Mouse (Mus musculus): ENCODE measurements around the gene Nle1. TPM values are rescaled to one million over a fixed set of nuclear protein-coding genes. Genes with fewer than 3 reads are reported as not detected.

The Nle1 gene
- total and polyA plus RNA-seq, 2 experiments from 2014 or later = 28.7 to 30.1 TPM

DNA sequence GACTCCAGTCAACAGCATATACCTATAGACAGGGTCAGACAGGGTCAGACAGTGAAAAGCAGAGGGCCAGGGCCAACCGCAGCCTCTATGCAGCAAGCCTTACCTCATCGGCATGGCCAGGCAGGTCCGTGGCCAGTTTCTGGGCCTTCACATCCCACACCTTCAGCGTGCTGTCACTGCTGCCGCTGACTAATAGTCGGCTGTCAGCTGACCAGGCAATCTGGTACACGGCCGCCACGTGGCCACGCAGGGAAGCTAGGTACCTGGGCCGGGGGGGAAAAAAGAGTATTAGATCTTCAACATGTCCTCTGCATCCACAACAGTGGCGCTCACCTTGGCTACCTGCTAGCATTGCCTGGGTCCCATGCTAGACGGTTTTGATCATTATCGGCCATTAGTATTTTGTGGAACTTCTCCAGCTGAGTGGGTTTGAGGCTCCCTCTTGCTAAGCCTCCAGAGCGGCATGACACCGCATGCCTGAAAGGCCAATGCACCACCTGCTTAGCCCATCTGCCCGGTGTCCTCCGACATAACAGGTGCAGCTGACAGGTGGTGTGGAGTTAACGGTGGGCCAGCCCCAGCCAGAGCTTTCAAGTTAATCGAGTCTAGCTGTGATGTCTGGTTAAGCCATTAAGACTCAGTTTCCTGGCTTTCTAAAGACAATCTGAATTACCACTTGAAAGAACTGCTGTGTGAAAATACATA lies 6.5 kb downstream of the Nle1 start:
- H3K27me3 ChIP-seq (ENCODE audit: insufficient read depth, low read length) = no peaks in the 10 kb centered on the region
- 94% methylated on average over 20 of the region's 20 CpGs for WGBS
- no peak overlapping the region for H3K4me3 ChIP-seq (ENCODE audit: low read depth, low read length)
- no peak for TF ChIP-seq CTCF (IDR thresholded peaks at IDR 0.05)
- no peak overlapping the region for H3K4me2 ChIP-seq (ENCODE audit: low read depth, low read length, poor library complexity, severe bottlenecking)
- no peaks in the 10 kb centered on the region for H3K4me1 ChIP-seq (ENCODE audit: insufficient read depth, low read length)
- DNase-seq (ENCODE audit: low spot score) (no peak), ATAC-seq (ENCODE audit: low FRiP score) (no peak)
- peaks cover 68% of the 10 kb centered on the region for H3K36me3 ChIP-seq (ENCODE audit: insufficient read depth, low read length)
- H3K27ac ChIP-seq (ENCODE audit: low read depth, low read length) = no peak overlapping the region
- H3K9me3 ChIP-seq (ENCODE audit: low read length) = no peaks in the 10 kb centered on the region
- H3K9ac ChIP-seq (replicated peaks; ENCODE audit: low read length, poor library complexity, severe bottlenecking) = no peak overlapping the region

DNA sequence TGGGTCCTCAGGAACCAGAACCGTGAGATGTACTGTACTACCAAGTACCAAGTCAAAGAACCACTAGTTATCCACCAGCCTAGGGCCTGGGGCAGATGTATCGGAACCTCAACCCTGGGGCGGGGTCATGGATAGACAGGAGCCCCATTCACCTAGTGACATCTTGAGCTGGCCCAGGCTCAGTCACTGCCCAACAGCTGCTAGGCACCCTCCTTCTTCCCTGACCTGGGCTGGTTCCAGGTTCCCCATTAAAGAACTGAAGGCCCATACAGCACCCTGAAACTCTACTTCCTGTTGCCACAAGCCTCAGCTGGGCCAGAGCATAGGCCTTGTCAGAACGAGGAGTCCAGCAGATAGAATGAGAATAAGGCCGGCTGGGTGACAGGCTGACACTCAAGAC lies 8.5 kb downstream of the Nle1 start:
- no peak overlapping the region for H3K27ac ChIP-seq (ENCODE audit: low read depth, low read length)
- no peaks in the 10 kb centered on the region for H3K27me3 ChIP-seq (ENCODE audit: insufficient read depth, low read length)
- peaks cover 53% of the 10 kb centered on the region for H3K36me3 ChIP-seq (ENCODE audit: insufficient read depth, low read length)
- H3K9me3 ChIP-seq (ENCODE audit: low read length) = no peaks in the 10 kb centered on the region
- no peak overlapping the region for H3K9ac ChIP-seq (replicated peaks; ENCODE audit: low read length, poor library complexity, severe bottlenecking)
- H3K4me1 ChIP-seq (ENCODE audit: insufficient read depth, low read length) = no peaks in the 10 kb centered on the region
- 97% methylated on average over 5 of the region's 5 CpGs for WGBS
- no peak for ATAC-seq (ENCODE audit: low FRiP score)
- DNase-seq (ENCODE audit: low spot score) = no peak
- no peak overlapping the region for H3K4me2 ChIP-seq (ENCODE audit: low read depth, low read length, poor library complexity, severe bottlenecking)
- TF ChIP-seq CTCF (IDR thresholded peaks at IDR 0.05) = no peak
- no peak overlapping the region for H3K4me3 ChIP-seq (ENCODE audit: low read depth, low read length)

DNA sequence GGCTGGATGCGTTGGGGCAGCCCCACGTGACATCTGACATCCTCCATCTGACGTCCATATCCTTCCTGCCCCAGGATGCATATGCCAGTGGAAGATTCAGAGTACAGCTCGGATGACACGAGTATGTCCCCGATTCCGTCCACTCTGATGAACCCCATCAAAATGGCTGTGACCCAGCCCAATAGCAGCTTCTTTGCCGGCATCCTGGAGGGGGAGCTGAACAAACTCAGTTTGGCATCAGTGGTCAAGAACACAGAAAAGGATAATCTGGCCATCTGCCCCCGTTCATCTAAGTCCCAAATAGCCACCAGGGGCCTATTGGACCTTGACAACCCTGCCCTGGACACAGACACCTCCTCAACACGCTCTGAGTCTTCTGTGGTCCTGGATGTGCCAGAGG lies 10.7 kb downstream of the Nle1 start:
- H3K27ac ChIP-seq (ENCODE audit: low read depth, low read length) = no peak overlapping the region
- no peak overlapping the region for H3K4me3 ChIP-seq (ENCODE audit: low read depth, low read length)
- DNase-seq (ENCODE audit: low spot score) = no peak
- no peaks in the 10 kb centered on the region for H3K9me3 ChIP-seq (ENCODE audit: low read length)
- TF ChIP-seq CTCF (IDR thresholded peaks at IDR 0.05) = no peak
- H3K4me1 ChIP-seq (ENCODE audit: insufficient read depth, low read length) = no peaks in the 10 kb centered on the region
- no peak overlapping the region for H3K4me2 ChIP-seq (ENCODE audit: low read depth, low read length, poor library complexity, severe bottlenecking)
- 81% methylated on average over 10 of the region's 10 CpGs for WGBS
- H3K27me3 ChIP-seq (ENCODE audit: insufficient read depth, low read length) = no peaks in the 10 kb centered on the region
- ATAC-seq (ENCODE audit: low FRiP score) = no peak
- peaks cover 32% of the 10 kb centered on the region for H3K36me3 ChIP-seq (ENCODE audit: insufficient read depth, low read length)
- no peak overlapping the region for H3K9ac ChIP-seq (replicated peaks; ENCODE audit: low read length, poor library complexity, severe bottlenecking)

DNA sequence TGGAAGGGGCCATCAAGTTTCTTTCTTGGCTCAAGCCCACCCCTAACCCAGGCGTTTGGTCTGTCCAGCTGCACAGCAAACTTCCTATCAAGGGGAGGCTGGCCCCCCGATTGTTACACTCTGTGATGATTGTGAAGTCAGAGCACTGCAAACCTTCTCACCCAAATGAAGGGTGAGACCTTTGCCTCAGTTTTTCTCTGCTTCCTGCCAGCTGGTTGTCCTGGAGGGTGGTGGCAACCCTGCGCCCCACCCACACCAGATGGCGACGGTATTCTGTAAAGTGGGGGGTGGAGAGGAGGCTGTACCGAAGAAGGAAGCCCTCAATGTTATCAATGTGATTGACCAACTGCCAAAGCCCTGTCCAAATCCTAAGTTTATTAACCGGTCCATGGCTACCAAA lies 16.3 kb downstream of the Nle1 start, which contains the start of gene Fndc8:
Fndc8 (plus strand) TSS at position 189 of the 400 bp plus-strand sequence.
- Histone ChIP-seq H3K36me3 (ENCODE audit: insufficient read depth, low read length) (no peaks in the 10 kb centered on the region), H3K4me2 (ENCODE audit: low read depth, low read length, poor library complexity, severe bottlenecking) (no peak within 1 kb of the TSS), H3K27ac (ENCODE audit: low read depth, low read length) (no peak within 1 kb of the TSS), H3K27me3 (ENCODE audit: insufficient read depth, low read length) (peaks cover 8% of the 10 kb centered on the region; the same call in 1 of the 2 replicates), H3K9ac (replicated peaks; ENCODE audit: low read length, poor library complexity, severe bottlenecking) (no peak within 1 kb of the TSS), H3K4me1 (ENCODE audit: insufficient read depth, low read length) (no peaks in the 10 kb centered on the region), H3K9me3 (ENCODE audit: low read length) (no peaks in the 10 kb centered on the region), H3K4me3 (ENCODE audit: low read depth, low read length) (no peak within 1 kb of the TSS)
- no peak for DNase-seq (ENCODE audit: low spot score)
- no peak for TF ChIP-seq CTCF (IDR thresholded peaks at IDR 0.05)
- ATAC-seq (ENCODE audit: low FRiP score) = no peak
- WGBS = 74% methylated on average over 7 of the region's 7 CpGs

DNA sequence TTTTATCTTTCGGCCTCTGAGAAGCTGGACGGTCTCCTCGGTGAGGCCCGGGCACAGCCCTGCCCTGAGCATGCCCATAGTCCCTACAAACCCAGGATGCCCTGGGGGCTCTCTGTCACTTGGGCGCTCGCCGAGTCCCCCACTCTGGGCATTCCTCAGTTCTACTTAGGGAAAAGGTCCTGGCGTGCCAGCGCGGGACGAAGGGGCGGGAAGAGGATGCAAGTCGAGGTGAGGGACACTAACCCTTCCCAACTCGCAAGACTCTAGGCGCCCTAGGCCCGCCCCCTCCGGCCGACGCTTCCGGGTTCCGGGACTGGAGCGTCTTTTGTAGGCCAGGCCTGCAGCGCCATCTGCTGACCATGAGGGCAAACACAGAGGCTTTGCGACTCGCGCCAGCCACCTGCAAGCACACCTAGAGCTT lies 17.9 kb downstream of the Nle1 start, which contains the start of gene Rad51d:
Rad51d (minus strand) TSS at position 273 of the 421 bp plus-strand sequence.
- peak; percentile 86 for ATAC-seq (ENCODE audit: low FRiP score)
- no peaks in the 10 kb centered on the region for H3K9me3 ChIP-seq (ENCODE audit: low read length)
- no peaks in the 10 kb centered on the region for H3K4me1 ChIP-seq (ENCODE audit: insufficient read depth, low read length)
- H3K36me3 ChIP-seq (ENCODE audit: insufficient read depth, low read length) = no peaks in the 10 kb centered on the region
- peak within 1 kb of the TSS; percentile 52 for H3K9ac ChIP-seq (replicated peaks; ENCODE audit: low read length, poor library complexity, severe bottlenecking)
- peak; percentile 93 for TF ChIP-seq CTCF (IDR thresholded peaks at IDR 0.05)
- peak within 1 kb of the TSS; percentile 57 for H3K4me3 ChIP-seq (ENCODE audit: low read depth, low read length)
- peak; percentile 95 for DNase-seq (ENCODE audit: low spot score)
- H3K4me2 ChIP-seq (ENCODE audit: low read depth, low read length, poor library complexity, severe bottlenecking) = peak within 1 kb of the TSS; percentile 92
- under 1% methylated on average over 24 of the region's 26 CpGs for WGBS
- peak within 1 kb of the TSS; percentile 18 for H3K27ac ChIP-seq (ENCODE audit: low read depth, low read length)
- H3K27me3 ChIP-seq (ENCODE audit: insufficient read depth, low read length) = peaks cover 8% of the 10 kb centered on the region; the same call in 1 of the 2 replicates
